Mouse (Mus musculus): ENCODE measurements around the gene Arid3a. TPM values are rescaled to one million over a fixed set of nuclear protein-coding genes. Genes with fewer than 3 reads are reported as not detected.
A peak's percentile ranks its signal among the peaks of the same experiment; 100 is the strongest.

The Arid3a gene
- total RNA-seq, 2 experiments from 2014 or later: 1.8 to 2.1 TPM

- H3K4me3 ChIP-seq: no peak overlapping the region
- peak overlapping the region; percentile 60 for H3K27ac ChIP-seq
- DNase-seq: no peak
- intact Hi-C loops (cut with DNase I): no loop called here
- no peak for TF ChIP-seq CTCF (IDR thresholded peaks at IDR 0.05)
These were observed 76.8 kb downstream of the Arid3a start for GRCm38 (mm10) chr10:80003374-80004232.

- Histone ChIP-seq H3K4me3 (no peak overlapping the region), H3K27ac (no peak overlapping the region)
- no peak for DNase-seq
- intact Hi-C loops (cut with DNase I): no loop called here
- TF ChIP-seq CTCF (IDR thresholded peaks at IDR 0.05): no peak
These were observed 77.4 kb downstream of the Arid3a start for GRCm38 (mm10) chr10:80004233-80004705.

Other genes starting within 250 kb of the Arid3a start
- 100 to 1,000 TPM; 366 to 415 TPM for gene Cdc34, start 244.8 kb upstream of the Arid3a start, total RNA-seq (2021)
- 1 to 10 TPM; 7.2 to 9.8 TPM for gene Gzmm, start 238.0 kb upstream of the Arid3a start, total RNA-seq (2021)
- gene Bsg, start 222.6 kb upstream of the Arid3a start, total RNA-seq (2021): 100 to 1,000 TPM; 650 to 652 TPM
- under 1 TPM; 0.47 to 0.84 TPM for gene Hcn2, start 210.4 kb upstream of the Arid3a start, total RNA-seq (2021)
- 10 to 100 TPM; 27.0 to 40.8 TPM for gene Polrmt, start 180.5 kb upstream of the Arid3a start, total RNA-seq (2021)
- gene Fgf22, start 172.0 kb upstream of the Arid3a start, total RNA-seq (2021): not detected
- 10 to 100 TPM; 46.1 to 53.6 TPM for gene Rnf126, start 160.1 kb upstream of the Arid3a start, total RNA-seq (2021)
- 1 to 10 TPM; 1.0 to 1.5 TPM for gene Fstl3, start 149.8 kb upstream of the Arid3a start, total RNA-seq (2021)
- gene Prss57, start 136.1 kb upstream of the Arid3a start, total RNA-seq (2021): not detected
- gene Palm, start 133.5 kb upstream of the Arid3a start, total RNA-seq (2021): 10 to 100 TPM; 18.1 to 23.0 TPM
- gene Misp, start 106.1 kb upstream of the Arid3a start, total RNA-seq (2021): not detected
- gene Ptbp1, start 72.6 kb upstream of the Arid3a start, total RNA-seq (2021): 10 to 100 TPM; 18.8 to 25.1 TPM
- not detected for gene Prtn3, start 52.6 kb upstream of the Arid3a start, total RNA-seq (2021)
- under 1 TPM in 1 of 2 experiments, not detected in 1; 0.17 TPM for gene Plppr3, start 52.4 kb upstream of the Arid3a start, total RNA-seq (2021)
- gene Elane, start 40.8 kb upstream of the Arid3a start, total RNA-seq (2021): not detected
- 10 to 100 TPM; 12.9 to 77.1 TPM for gene Cfd, start 36.2 kb upstream of the Arid3a start, total RNA-seq (2021)
- gene Med16, start 18.1 kb upstream of the Arid3a start, total RNA-seq (2021): 10 to 100 TPM; 32.6 to 37.2 TPM
- not detected for gene Gm26602, start 16.2 kb upstream of the Arid3a start, total RNA-seq (2021)
- gene Kiss1r, start 10.1 kb upstream of the Arid3a start, total RNA-seq (2021): under 1 TPM; 0.17 to 0.23 TPM
- gene R3hdm4, start 5.8 kb upstream of the Arid3a start, total RNA-seq (2021): 100 to 1,000 TPM; 107 to 121 TPM
- gene Wdr18, start 33.1 kb downstream of the Arid3a start, total RNA-seq (2021): 10 to 100 TPM; 19.7 to 22.0 TPM
- gene Grin3b, start 43.7 kb downstream of the Arid3a start, total RNA-seq (2021): under 1 TPM; 0.25 to 0.28 TPM
- 10 to 100 TPM; 70.9 to 75.1 TPM for gene Tmem259, start 57.3 kb downstream of the Arid3a start, total RNA-seq (2021)
- 1 to 10 TPM; 3.9 to 9.7 TPM for gene Cnn2, start 61.5 kb downstream of the Arid3a start, total RNA-seq (2021)
- 1 to 10 TPM; 6.7 to 7.2 TPM for gene Abca7, start 69.5 kb downstream of the Arid3a start, total RNA-seq (2021)
- gene Arhgap45, start 89.6 kb downstream of the Arid3a start, total RNA-seq (2021): 1 to 10 TPM in 1 of 2 experiments, under 1 TPM in 1; 0.97 to 1.4 TPM
- gene Polr2e, start 112.8 kb downstream of the Arid3a start, total RNA-seq (2021): 10 to 100 TPM; 42.0 to 50.9 TPM
- gene Gpx4, start 120.1 kb downstream of the Arid3a start, total RNA-seq (2021): 100 to 1,000 TPM; 552 to 603 TPM
- gene Sbno2, start 178.5 kb downstream of the Arid3a start, total RNA-seq (2021): 1 to 10 TPM; 6.2 to 7.1 TPM
- 100 to 1,000 TPM; 144 to 153 TPM for gene Stk11, start 188.8 kb downstream of the Arid3a start, total RNA-seq (2021)
- gene Atp5d, start 211.6 kb downstream of the Arid3a start, total RNA-seq (2021): 100 to 1,000 TPM; 535 to 725 TPM
- 1 to 10 TPM; 1.8 to 2.3 TPM for gene Cbarp, start 213.8 kb downstream of the Arid3a start, total RNA-seq (2021)
- gene Midn, start 221.2 kb downstream of the Arid3a start, total RNA-seq (2021): 10 to 100 TPM; 34.3 to 39.8 TPM
- gene Cirbp, start 238.9 kb downstream of the Arid3a start, total RNA-seq (2021): 10 to 100 TPM; 22.1 to 30.7 TPM
- gene 1600002K03Rik, start 245.9 kb downstream of the Arid3a start, total RNA-seq (2021): 1 to 10 TPM; 6.6 to 7.1 TPM

All from gastrocnemius, adult 2 months (tissue).